Mouse (Mus musculus) layer of hippocampus, adult 2 months (tissue): ENCODE results near the gene Ssbp2. TPM values are rescaled to one million over a fixed set of nuclear protein-coding genes. Genes with fewer than 3 reads are reported as not detected.

ENCODE experiments used
- DNase-seq, 2 experiments: peaks; one replicate each; pipeline ENCODE4 v3.0.0; 2022; ENCODE audit warnings: low spot score in 2 of 2
- H3K27ac ChIP-seq: fragments of 200-600 bp; 2 replicates; pipeline ENCODE4 v1.8.1; 2022
- H3K4me3 ChIP-seq: fragments of 200-600 bp; 2 replicates; pipeline ENCODE4 v1.8.1; 2022; ENCODE audit warnings: mild to moderate bottlenecking
- CTCF ChIP-seq: fragments of 200-600 bp; conservative IDR thresholded peaks from 2 replicates; pipeline ENCODE4 v1.8.1; 2022; ENCODE audit warnings: antibody characterized with exemption, mild to moderate bottlenecking, moderate library complexity
- microRNA-seq, 2 experiments: library from miRNA; unstranded; fragments of <30 nt; microRNA quantifications; one replicate each; pipeline ENCODE4 v1.2.0; 2021
- total RNA-seq, 2 experiments: library from RNA; stranded (reverse); gene quantifications; 2 replicates each; pipeline ENCODE4 v1.2.3; 2021

Gene Ssbp2
- total RNA-seq, 2 experiments from 2014 or later = 128 to 131 TPM

- Histone ChIP-seq H3K4me3 (no peak overlapping the region), H3K27ac (peak overlapping the region; percentile 1; the same call in 1 of the 2 replicates)
- peak; percentile 26 to 44 for DNase-seq
- TF ChIP-seq CTCF = no peak
Observed at GRCm38 (mm10) chr13:91743180-91743579, 283.1 kb downstream of the Ssbp2 start.

GRCm38 (mm10) chr13:91746470-91746869 lies 286.4 kb downstream of the Ssbp2 start:
- no peak overlapping the region for H3K4me3 ChIP-seq
- no peak for DNase-seq
- H3K27ac ChIP-seq = no peak overlapping the region
- no peak for TF ChIP-seq CTCF

DNA sequence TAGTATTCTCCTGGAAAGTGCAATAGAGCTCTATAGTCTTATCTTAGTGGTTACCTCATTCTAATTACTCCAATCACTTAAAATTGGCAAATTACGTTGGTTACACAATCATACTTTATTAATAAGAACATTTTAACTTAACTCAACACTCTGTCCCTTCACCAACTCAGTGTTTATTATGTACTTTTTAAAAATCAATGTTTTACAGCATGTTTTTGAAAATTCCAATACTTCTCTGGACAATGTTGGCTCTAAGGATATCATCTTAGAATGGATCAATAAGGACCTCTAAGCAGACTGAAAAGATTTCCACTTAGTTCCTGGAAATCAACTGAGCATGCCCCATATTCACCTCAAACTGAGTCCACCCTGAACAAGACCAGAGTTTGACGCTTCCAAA lies 288.3 kb downstream of the Ssbp2 start:
- Histone ChIP-seq H3K27ac (no peak overlapping the region), H3K4me3 (no peak overlapping the region)
- no peak for DNase-seq
- TF ChIP-seq CTCF = no peak

DNA sequence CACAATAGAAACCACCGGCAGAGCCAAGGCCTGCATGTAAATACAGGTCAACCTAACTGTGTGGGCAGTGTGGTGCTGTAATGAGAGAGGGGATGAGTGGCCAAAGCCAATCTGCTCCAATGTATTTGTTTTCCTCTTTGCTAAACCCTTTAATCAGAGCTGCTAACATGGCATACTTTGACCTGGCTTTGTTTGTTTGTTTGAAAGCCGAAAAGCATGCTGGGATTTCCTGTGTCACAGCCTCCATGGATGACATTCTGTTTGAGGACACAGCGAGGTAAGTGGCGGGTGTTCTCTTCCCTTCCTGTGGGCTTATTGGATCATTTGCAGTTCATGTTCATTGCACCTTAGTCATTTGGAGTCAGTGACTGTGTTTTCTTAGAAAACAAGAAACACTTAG lies 289.9 kb downstream of the Ssbp2 start:
- H3K27ac ChIP-seq = no peak overlapping the region
- TF ChIP-seq CTCF = no peak
- DNase-seq = no peak

More for the DNA sequence above, 289.9 kb downstream of the Ssbp2 start:
- H3K4me3 ChIP-seq = no peak overlapping the region

Small RNA genes lying within 50 kb of the gene (microRNA-seq; reads per million reads assigned to microRNA genes)
- 0 reads per million in 2 experiments for gene Gm27656

Other genes with a start within 250 kb of the Ssbp2 start
- 10 to 100 TPM; 15.3 to 17.2 TPM for gene Atg10, start 236.3 kb upstream of the Ssbp2 start, total RNA-seq